Mouse (Mus musculus): ENCODE data around the gene Sptlc2.

DNA sequence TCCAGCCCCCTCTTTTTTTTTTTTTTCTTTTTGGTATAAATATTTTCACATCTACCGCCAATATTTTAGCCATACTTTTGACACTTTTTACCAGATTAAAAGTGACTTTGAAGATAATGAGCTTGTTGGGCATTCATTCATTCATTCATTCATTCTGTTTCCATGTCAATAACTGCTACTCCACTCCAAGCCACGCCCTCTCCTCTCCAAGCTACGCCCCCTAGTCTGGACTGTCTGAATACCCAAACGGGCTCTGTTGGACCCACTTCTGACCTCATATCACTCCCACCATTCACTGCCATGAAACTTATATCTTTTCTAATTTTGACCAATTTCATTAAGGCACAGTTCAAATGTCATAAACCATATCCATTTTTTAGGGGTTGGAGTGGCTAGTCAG, 87.0 kb downstream of the Sptlc2 start:
- no peak for TF ChIP-seq CTCF (conservative IDR thresholded peaks at IDR 0.05 in 1 of 2, IDR thresholded peaks at IDR 0.05 in 1 of 2; ENCODE audit: low read depth in 2 of 2, low read length in 2 of 2)
- no peak for TF ChIP-seq NELFE (IDR thresholded peaks at IDR 0.05; ENCODE audit: low read depth, low read length)
- no peak for TF ChIP-seq SIN3A (IDR thresholded peaks at IDR 0.05; ENCODE audit: low read length)
- no peak for TF ChIP-seq ZNF384 (IDR thresholded peaks at IDR 0.05; ENCODE audit: low read depth, low read length)
- TF ChIP-seq MAX (IDR thresholded peaks at IDR 0.05; ENCODE audit: low read length), result no peak
- no peak for TF ChIP-seq CHD2 (IDR thresholded peaks at IDR 0.05; ENCODE audit: low read length)
- no peak for TF ChIP-seq ZC3H11A (IDR thresholded peaks at IDR 0.05; ENCODE audit: low read depth, low read length)
- TF ChIP-seq BHLHE40 (IDR thresholded peaks at IDR 0.05; ENCODE audit: low read depth, low read length), result no peak
- no peak for TF ChIP-seq EP300 (IDR thresholded peaks at IDR 0.05; ENCODE audit: low read length)
- TF ChIP-seq USF2 (conservative IDR thresholded peaks at IDR 0.05; ENCODE audit: low read depth, low read length), result no peak
- no peak for TF ChIP-seq JUND (conservative IDR thresholded peaks at IDR 0.05; ENCODE audit: low read depth, low read length)
- TF ChIP-seq MAZ (IDR thresholded peaks at IDR 0.05; ENCODE audit: low read depth, low read length), result no peak

All from CH12.LX (cell line).